Mouse (Mus musculus): ENCODE results near the gene Mapk11. TPM values are rescaled to one million over a fixed set of nuclear protein-coding genes. Genes with fewer than 3 reads are reported as not detected.

The Mapk11 gene
- polyA plus RNA-seq, 1 experiment from 2014 or later: 40.4 TPM

- Histone ChIP-seq H3K27ac (ENCODE audit: low read depth, low read length) (no peak overlapping the region), H3K36me3 (ENCODE audit: control insufficient read depth, insufficient read depth, low read length) (0 out of 2 replicates have a peak, but pooled peaks cover 5% of the 10 kb centered on the region), H3K9me3 (ENCODE audit: control insufficient read depth, low read length) (no peaks in the 10 kb centered on the region), H3K4me2 (replicated peaks; ENCODE audit: low read depth, low read length) (no peak overlapping the region), H3K9ac (ENCODE audit: low read depth, low read length) (no peak overlapping the region), H3K27me3 (ENCODE audit: control insufficient read depth, insufficient read depth, low read length) (0 out of 2 replicates have a peak, but pooled peaks cover 2% of the 10 kb centered on the region), H3K4me1 (replicated peaks; ENCODE audit: control insufficient read depth, insufficient read depth, low read length) (peaks cover 2% of the 10 kb centered on the region; the same call in 1 of the 2 replicates), H3K4me3 (ENCODE audit: low read depth, low read length) (no peak overlapping the region)
- DNase-seq (ENCODE audit: low spot score) (no peak), ATAC-seq (ENCODE audit: low FRiP score) (no peak)
- 32% methylated on average over 5 of the region's 5 CpGs for WGBS
These were observed 8.0 kb downstream of the Mapk11 start for GRCm38 (mm10) chr15:89141443-89141842.

GRCm38 (mm10) chr15:89140659-89141252 is 8.7 kb downstream of the Mapk11 start, which contains the start of gene Mapk12:
Gene Mapk12 (minus strand): TSS chr15:89140703.
- H3K4me3 ChIP-seq (ENCODE audit: low read depth, low read length): peak within 1 kb of the TSS; percentile 55
- H3K4me1 ChIP-seq (replicated peaks; ENCODE audit: control insufficient read depth, insufficient read depth, low read length): peaks cover 2% of the 10 kb centered on the region; the same call in 1 of the 2 replicates
- H3K27me3 ChIP-seq (ENCODE audit: control insufficient read depth, insufficient read depth, low read length): no peaks in the 10 kb centered on the region
- peak within 1 kb of the TSS; percentile 62 for H3K27ac ChIP-seq (ENCODE audit: low read depth, low read length)
- 2% methylated on average over 19 of the region's 21 CpGs for WGBS
- H3K9me3 ChIP-seq (ENCODE audit: control insufficient read depth, low read length): no peaks in the 10 kb centered on the region
- H3K36me3 ChIP-seq (ENCODE audit: control insufficient read depth, insufficient read depth, low read length): 0 out of 2 replicates have a peak, but pooled peaks cover 2% of the 10 kb centered on the region
- DNase-seq (ENCODE audit: low spot score) (peak; percentile 70), ATAC-seq (ENCODE audit: low FRiP score) (peak; percentile 79)
- H3K9ac ChIP-seq (ENCODE audit: low read depth, low read length): peak within 1 kb of the TSS; percentile 73
- peak within 1 kb of the TSS; percentile 98 for H3K4me2 ChIP-seq (replicated peaks; ENCODE audit: low read depth, low read length)

- no peaks in the 10 kb centered on the region for H3K36me3 ChIP-seq (ENCODE audit: control insufficient read depth, insufficient read depth, low read length)
- peak overlapping the region; percentile 98 for H3K4me2 ChIP-seq (replicated peaks; ENCODE audit: low read depth, low read length)
- H3K9me3 ChIP-seq (ENCODE audit: control insufficient read depth, low read length): no peaks in the 10 kb centered on the region
- H3K9ac ChIP-seq (ENCODE audit: low read depth, low read length): peak overlapping the region; percentile 73
- ATAC-seq (ENCODE audit: low FRiP score): peak; percentile 44
- H3K27ac ChIP-seq (ENCODE audit: low read depth, low read length): peak overlapping the region; percentile 62
- peak; percentile 59 for DNase-seq (ENCODE audit: low spot score)
- H3K4me1 ChIP-seq (replicated peaks; ENCODE audit: control insufficient read depth, insufficient read depth, low read length): peaks cover 2% of the 10 kb centered on the region; the same call in 1 of the 2 replicates
- H3K4me3 ChIP-seq (ENCODE audit: low read depth, low read length): peak overlapping the region; percentile 55
- 0% methylated on average over 47 of the region's 53 CpGs for WGBS
- no peaks in the 10 kb centered on the region for H3K27me3 ChIP-seq (ENCODE audit: control insufficient read depth, insufficient read depth, low read length)
These were observed 9.3 kb downstream of the Mapk11 start for GRCm38 (mm10) chr15:89140048-89140658.

- Histone ChIP-seq H3K27ac (ENCODE audit: low read depth, low read length) (no peak overlapping the region), H3K4me3 (ENCODE audit: low read depth, low read length) (no peak overlapping the region), H3K9ac (ENCODE audit: low read depth, low read length) (no peak overlapping the region), H3K27me3 (ENCODE audit: control insufficient read depth, insufficient read depth, low read length) (no peaks in the 10 kb centered on the region), H3K4me2 (replicated peaks; ENCODE audit: low read depth, low read length) (no peak overlapping the region), H3K4me1 (replicated peaks; ENCODE audit: control insufficient read depth, insufficient read depth, low read length) (peaks cover 2% of the 10 kb centered on the region; the same call in 1 of the 2 replicates), H3K36me3 (ENCODE audit: control insufficient read depth, insufficient read depth, low read length) (no peaks in the 10 kb centered on the region), H3K9me3 (ENCODE audit: control insufficient read depth, low read length) (no peaks in the 10 kb centered on the region)
- no peak for ATAC-seq (ENCODE audit: low FRiP score)
- DNase-seq (ENCODE audit: low spot score): no peak
- WGBS: 92% methylated on average over 6 of the region's 6 CpGs
These were observed 10.9 kb downstream of the Mapk11 start for GRCm38 (mm10) chr15:89138531-89138930.

- Histone ChIP-seq H3K9me3 (ENCODE audit: control insufficient read depth, low read length) (no peaks in the 10 kb centered on the region), H3K4me1 (replicated peaks; ENCODE audit: control insufficient read depth, insufficient read depth, low read length) (peaks cover 2% of the 10 kb centered on the region; the same call in 1 of the 2 replicates), H3K9ac (ENCODE audit: low read depth, low read length) (no peak overlapping the region), H3K4me2 (replicated peaks; ENCODE audit: low read depth, low read length) (no peak overlapping the region), H3K27ac (ENCODE audit: low read depth, low read length) (no peak overlapping the region), H3K27me3 (ENCODE audit: control insufficient read depth, insufficient read depth, low read length) (no peaks in the 10 kb centered on the region), H3K36me3 (ENCODE audit: control insufficient read depth, insufficient read depth, low read length) (no peaks in the 10 kb centered on the region), H3K4me3 (ENCODE audit: low read depth, low read length) (no peak overlapping the region)
- DNase-seq (ENCODE audit: low spot score): no peak
- WGBS: 88% methylated on average over 7 of the region's 7 CpGs
- no peak for ATAC-seq (ENCODE audit: low FRiP score)
These were observed 11.4 kb downstream of the Mapk11 start for GRCm38 (mm10) chr15:89138046-89138405.

GRCm38 (mm10) chr15:89137378-89138045 is 11.9 kb downstream of the Mapk11 start:
- Histone ChIP-seq H3K4me1 (replicated peaks; ENCODE audit: control insufficient read depth, insufficient read depth, low read length) (peaks cover 2% of the 10 kb centered on the region; the same call in 1 of the 2 replicates), H3K9me3 (ENCODE audit: control insufficient read depth, low read length) (no peaks in the 10 kb centered on the region), H3K36me3 (ENCODE audit: control insufficient read depth, insufficient read depth, low read length) (no peaks in the 10 kb centered on the region), H3K9ac (ENCODE audit: low read depth, low read length) (no peak overlapping the region), H3K4me3 (ENCODE audit: low read depth, low read length) (no peak overlapping the region), H3K27ac (ENCODE audit: low read depth, low read length) (no peak overlapping the region), H3K4me2 (replicated peaks; ENCODE audit: low read depth, low read length) (no peak overlapping the region), H3K27me3 (ENCODE audit: control insufficient read depth, insufficient read depth, low read length) (no peaks in the 10 kb centered on the region)
- ATAC-seq (ENCODE audit: low FRiP score) (no peak), DNase-seq (ENCODE audit: low spot score) (no peak)
- 76% methylated on average over 11 of the region's 11 CpGs for WGBS

- 99% methylated on average over 5 of the region's 5 CpGs for WGBS
- DNase-seq (ENCODE audit: low spot score): no peak
- Histone ChIP-seq H3K36me3 (ENCODE audit: control insufficient read depth, insufficient read depth, low read length) (no peaks in the 10 kb centered on the region), H3K9ac (ENCODE audit: low read depth, low read length) (no peak overlapping the region), H3K9me3 (ENCODE audit: control insufficient read depth, low read length) (no peaks in the 10 kb centered on the region), H3K27ac (ENCODE audit: low read depth, low read length) (no peak overlapping the region), H3K4me2 (replicated peaks; ENCODE audit: low read depth, low read length) (no peak overlapping the region), H3K4me3 (ENCODE audit: low read depth, low read length) (no peak overlapping the region), H3K4me1 (replicated peaks; ENCODE audit: control insufficient read depth, insufficient read depth, low read length) (peaks cover 2% of the 10 kb centered on the region; the same call in 1 of the 2 replicates), H3K27me3 (ENCODE audit: control insufficient read depth, insufficient read depth, low read length) (no peaks in the 10 kb centered on the region)
- no peak for ATAC-seq (ENCODE audit: low FRiP score)
These were observed 12.8 kb downstream of the Mapk11 start for GRCm38 (mm10) chr15:89136461-89137155.

GRCm38 (mm10) chr15:89131316-89131715 is 18.1 kb downstream of the Mapk11 start:
- Histone ChIP-seq H3K4me1 (replicated peaks; ENCODE audit: control insufficient read depth, insufficient read depth, low read length) (peaks cover 5% of the 10 kb centered on the region), H3K27me3 (ENCODE audit: control insufficient read depth, insufficient read depth, low read length) (no peaks in the 10 kb centered on the region), H3K36me3 (ENCODE audit: control insufficient read depth, insufficient read depth, low read length) (no peaks in the 10 kb centered on the region), H3K9me3 (ENCODE audit: control insufficient read depth, low read length) (no peaks in the 10 kb centered on the region), H3K27ac (ENCODE audit: low read depth, low read length) (no peak overlapping the region), H3K9ac (ENCODE audit: low read depth, low read length) (no peak overlapping the region), H3K4me2 (replicated peaks; ENCODE audit: low read depth, low read length) (no peak overlapping the region), H3K4me3 (ENCODE audit: low read depth, low read length) (no peak overlapping the region)
- ATAC-seq (ENCODE audit: low FRiP score) (no peak), DNase-seq (ENCODE audit: low spot score) (no peak)
- 90% methylated on average over 3 of the region's 3 CpGs for WGBS
